9 mouse cellular contexts compared by ENCODE assay signal in the genomic region with DNA sequence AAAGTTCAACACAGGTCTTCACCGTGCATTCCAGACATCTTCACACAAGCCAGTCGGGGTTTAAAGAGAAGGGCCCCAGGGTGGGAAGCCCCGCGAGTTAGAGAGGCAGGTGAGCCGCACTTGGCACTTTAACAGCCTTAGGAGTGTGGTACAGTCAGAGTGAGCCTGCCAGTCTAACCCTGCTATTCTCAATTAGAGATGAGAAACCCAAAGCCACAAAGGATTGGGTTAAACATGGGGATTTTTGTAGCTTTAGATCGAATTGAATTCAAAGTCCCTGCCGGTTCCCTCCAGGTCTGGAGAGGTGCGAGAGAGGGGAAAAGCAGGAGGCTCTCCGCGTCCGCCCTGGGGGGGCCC. TPM values are rescaled to one million over a fixed set of nuclear protein-coding genes. Genes with fewer than 3 reads are reported as not detected.
DNase-seq lines count a peak whose midpoint lies in the region; ATAC-seq lines count a peak whose summit lies in the region.
"Had no signal": no experiment of that assay in that cellular context is flagged by ENCODE, and none has a peak within 500 bp of the region (broad histone marks: within the 10 kb centered on the region; RNA-seq: fewer than 3 reads in every experiment).

A gene (minus strand): TSS at position 101 of the 357 bp plus-strand sequence.

- peak within 1 kb of the TSS; percentile 75 for H3K4me2 ChIP-seq in heart, embryonic 16.5 days (ENCODE audit: low read depth, low read length)
- peak within 1 kb of the TSS; percentile 97 for H3K4me2 ChIP-seq in embryonic facial prominence, embryonic 11.5 days (ENCODE audit: low read depth, low read length)
- H3K4me2 ChIP-seq in hindbrain, embryonic 16.5 days (ENCODE audit: low read length), result peak within 1 kb of the TSS; percentile 64
- peak within 1 kb of the TSS; percentile 82 for H3K4me2 ChIP-seq in midbrain, embryonic 14.5 days (ENCODE audit: low read length)

- no peak for DNase-seq in heart, postnatal 25 days (ENCODE audit: low spot score)
- DNase-seq in embryonic facial prominence, embryonic 11.5 days (ENCODE audit: low spot score), result no peak
- DNase-seq in midbrain, embryonic 14.5 days, result no peak
- no peak for DNase-seq in left cerebral cortex, postnatal 36 days (ENCODE audit: low spot score in 2 of 2)
- no peak for DNase-seq in thymus, postnatal 0 days (ENCODE audit: low spot score)
- DNase-seq in layer of hippocampus, postnatal 25 days (ENCODE audit: extremely low spot score in 1 of 2, low spot score in 1 of 2), result no peak

- WGBS in heart, embryonic 16.5 days, result 19% methylated on average over 11 of the region's 11 CpGs
- WGBS in embryonic facial prominence, embryonic 11.5 days, result 7% methylated on average over 11 of the region's 11 CpGs
- 5% methylated on average over 11 of the region's 11 CpGs for WGBS in hindbrain, embryonic 16.5 days
- 6% methylated on average over 11 of the region's 11 CpGs for WGBS in midbrain, embryonic 14.5 days

- peaks cover 28% of the 10 kb centered on the region for H3K27me3 ChIP-seq in heart, embryonic 16.5 days (ENCODE audit: control insufficient read depth, insufficient read depth, low read length)
- H3K27me3 ChIP-seq in embryonic facial prominence, embryonic 11.5 days (ENCODE audit: control insufficient read depth, insufficient read depth, low read length), result peaks cover 10% of the 10 kb centered on the region
- no peaks in the 10 kb centered on the region for H3K27me3 ChIP-seq in hindbrain, embryonic 16.5 days (replicated peaks; ENCODE audit: control insufficient read depth, insufficient read depth, low read length)
- H3K27me3 ChIP-seq in midbrain, embryonic 14.5 days (ENCODE audit: control insufficient read depth, insufficient read depth, low read length), result no peaks in the 10 kb centered on the region

- H3K9me3 ChIP-seq in heart, embryonic 16.5 days (replicated peaks; ENCODE audit: control insufficient read depth, low read length), result no peaks in the 10 kb centered on the region
- no peaks in the 10 kb centered on the region for H3K9me3 ChIP-seq in embryonic facial prominence, embryonic 11.5 days (replicated peaks; ENCODE audit: control insufficient read depth, low read length)
- no peaks in the 10 kb centered on the region for H3K9me3 ChIP-seq in hindbrain, embryonic 16.5 days (ENCODE audit: control insufficient read depth, low read length)
- no peaks in the 10 kb centered on the region for H3K9me3 ChIP-seq in midbrain, embryonic 14.5 days (ENCODE audit: control insufficient read depth, low read length)
- H3K9me3 ChIP-seq: megakaryocyte, embryonic 14.5 days had no signal

- peaks cover 11% of the 10 kb centered on the region for H3K4me1 ChIP-seq in heart, embryonic 16.5 days (ENCODE audit: control insufficient read depth, insufficient read depth, low read length)
- H3K4me1 ChIP-seq in embryonic facial prominence, embryonic 11.5 days (ENCODE audit: control insufficient read depth, insufficient read depth, low read length), result peaks cover 9% of the 10 kb centered on the region
- H3K4me1 ChIP-seq in hindbrain, embryonic 16.5 days (ENCODE audit: control insufficient read depth, insufficient read depth, low read depth, low read length), result peaks cover 19% of the 10 kb centered on the region
- H3K4me1 ChIP-seq in midbrain, embryonic 14.5 days (ENCODE audit: control insufficient read depth, insufficient read depth, low read length), result peaks cover 18% of the 10 kb centered on the region

- ATAC-seq in heart, embryonic 16.5 days (replicated peaks; ENCODE audit: extremely low read depth, insufficient read depth, low FRiP score), result no peak
- no peak for ATAC-seq in embryonic facial prominence, embryonic 11.5 days (replicated peaks; ENCODE audit: insufficient number of reproducible peaks, low FRiP score, low TSS enrichment, low read depth)
- ATAC-seq in hindbrain, embryonic 16.5 days, result peak; percentile 1; the same call in 1 of the 2 replicates
- ATAC-seq in midbrain, embryonic 14.5 days (ENCODE audit: low FRiP score, low TSS enrichment), result no peak

- no peak within 1 kb of the TSS for H3K27ac ChIP-seq in heart, embryonic 16.5 days (ENCODE audit: low read length)
- H3K27ac ChIP-seq in embryonic facial prominence, embryonic 11.5 days (replicated peaks; ENCODE audit: low read depth, low read length), result 0 out of 2 replicates have a peak within 1 kb of the TSS, but pooled peaks have one; percentile 47
- H3K27ac ChIP-seq in hindbrain, embryonic 16.5 days (ENCODE audit: low read depth, low read length), result peak within 1 kb of the TSS; percentile 86
- H3K27ac ChIP-seq in midbrain, embryonic 14.5 days (replicated peaks; ENCODE audit: low read depth, low read length), result peak within 1 kb of the TSS; percentile 86

- no peaks in the 10 kb centered on the region for H3K36me3 ChIP-seq in heart, embryonic 16.5 days (ENCODE audit: control insufficient read depth, insufficient read depth)
- H3K36me3 ChIP-seq in embryonic facial prominence, embryonic 11.5 days (replicated peaks; ENCODE audit: control insufficient read depth, insufficient read depth, low read depth, low read length), result no peaks in the 10 kb centered on the region
- peaks cover 7% of the 10 kb centered on the region; the same call in 1 of the 2 replicates for H3K36me3 ChIP-seq in hindbrain, embryonic 16.5 days (ENCODE audit: control insufficient read depth, insufficient read depth, low read length)
- peaks cover 17% of the 10 kb centered on the region for H3K36me3 ChIP-seq in midbrain, embryonic 14.5 days (ENCODE audit: control insufficient read depth, insufficient read depth, low read length)

- intact Hi-C loops in heart, postnatal 25 days (cut with DNase I), result no loop called here
- intact Hi-C loops in left cerebral cortex, postnatal 36 days (cut with DNase I), result loop anchor here (1.0 kb wide), 1 partner anchor 28 kb away; a partner anchor contains a TSS

- H3K9ac ChIP-seq in heart, embryonic 16.5 days (ENCODE audit: low read length), result peak within 1 kb of the TSS; percentile 65
- H3K9ac ChIP-seq in embryonic facial prominence, embryonic 11.5 days (replicated peaks; ENCODE audit: low read length), result peak within 1 kb of the TSS; percentile 48
- peak within 1 kb of the TSS; percentile 90 for H3K9ac ChIP-seq in hindbrain, embryonic 16.5 days (ENCODE audit: low read depth, low read length)
- H3K9ac ChIP-seq in midbrain, embryonic 14.5 days (replicated peaks; ENCODE audit: low read length), result peak within 1 kb of the TSS; percentile 85

- peak within 1 kb of the TSS; percentile 53 for H3K4me3 ChIP-seq in heart, embryonic 16.5 days (ENCODE audit: low read length)
- H3K4me3 ChIP-seq in embryonic facial prominence, embryonic 11.5 days (ENCODE audit: low read depth, low read length), result peak within 1 kb of the TSS; percentile 53
- peak within 1 kb of the TSS; percentile 81 for H3K4me3 ChIP-seq in hindbrain, embryonic 16.5 days (ENCODE audit: low read length)
- peak within 1 kb of the TSS; percentile 82 for H3K4me3 ChIP-seq in midbrain, embryonic 14.5 days (replicated peaks; ENCODE audit: low read depth, low read length)
- H3K4me3 ChIP-seq: megakaryocyte, embryonic 14.5 days had no signal

RNA-seq across cellular contexts. Expression of the gene that starts here (rescaled TPM):
- polyA plus RNA-seq in heart, embryonic 16.5 days (2015; fragmentation: Nextera tagmentation; extraction: Ambion mirVana), result 0.17 and 0.26 TPM in 2 replicates
- not detected for total RNA-seq in heart, postnatal 25 days (2021)
- polyA plus RNA-seq in embryonic facial prominence, embryonic 11.5 days (2014; fragmentation: Nextera tagmentation; extraction: Ambion mirVana), result 0.31 and 0.75 TPM in 2 replicates
- 2.6 and 3.4 TPM in 2 replicates for polyA plus RNA-seq in hindbrain, embryonic 16.5 days (2015; fragmentation: Nextera tagmentation; extraction: Ambion mirVana)
- polyA plus RNA-seq in midbrain, embryonic 14.5 days (2014; fragmentation: Nextera tagmentation; extraction: Ambion mirVana), result 3.2 and 4.6 TPM in 2 replicates
- total RNA-seq in left cerebral cortex, postnatal 36 days (2021), result 1 to 10 TPM; 2.5 to 3.2 TPM
- polyA plus RNA-seq in thymus, postnatal 0 days (2015; fragmentation: Nextera tagmentation; extraction: Ambion mirVana), result 0.26 and 0.44 TPM in 2 replicates
- total RNA-seq in layer of hippocampus, postnatal 25 days (2021), result 1 to 10 TPM; 1.1 to 1.3 TPM
